Mouse (Mus musculus) midbrain, embryonic 13.5 days (tissue): ENCODE data around the gene Wscd2. TPM values are rescaled to one million over a fixed set of nuclear protein-coding genes. Genes with fewer than 3 reads are reported as not detected.

ENCODE experiments used
- ATAC-seq: fragments of 200-750 bp; cut with Nextera tagmentation; 2 replicates; pipeline ENCODE4 v1.8.0; 2017; ENCODE audit warnings: mild to moderate bottlenecking, moderate TSS enrichment, moderate library complexity
- H3K27ac ChIP-seq: fragments of 300-500 bp; sonication (generic); 2 replicates; pipeline ENCODE4 v1.5.1; 2015; ENCODE audit warnings: inconsistent platforms, mild to moderate bottlenecking, moderate library complexity
- H3K27me3 ChIP-seq: fragments of 300-500 bp; sonication (generic); 2 replicates; pipeline ENCODE4 v1.6.1; 2015; ENCODE audit warnings: mild to moderate bottlenecking, inconsistent platforms
- H3K36me3 ChIP-seq: fragments of 300-500 bp; sonication (generic); 2 replicates; pipeline ENCODE4 v1.6.1; 2015; ENCODE audit warnings: mild to moderate bottlenecking, inconsistent platforms
- H3K4me1 ChIP-seq: fragments of 300-500 bp; sonication (generic); replicated peaks from 2 replicates; pipeline ENCODE4 v1.6.1; 2015; ENCODE audit warnings: inconsistent platforms
- H3K4me2 ChIP-seq: fragments of 300-500 bp; sonication (generic); replicated peaks from 2 replicates; pipeline ENCODE4 v1.6.1; 2015; ENCODE audit warnings: moderate library complexity, mild to moderate bottlenecking, inconsistent platforms
- H3K4me3 ChIP-seq: fragments of 300-500 bp; sonication (generic); replicated peaks from 2 replicates; pipeline ENCODE4 v1.5.1; 2015; ENCODE audit warnings: mild to moderate bottlenecking, inconsistent platforms
- H3K9ac ChIP-seq: fragments of 300-500 bp; sonication (generic); replicated peaks from 2 replicates; pipeline ENCODE4 v1.6.1; 2015; ENCODE audit warnings: mild to moderate bottlenecking, inconsistent platforms
- H3K9me3 ChIP-seq: fragments of 300-500 bp; sonication (generic); 2 replicates; pipeline ENCODE4 v1.6.1; 2016; ENCODE audit warnings: mild to moderate bottlenecking, inconsistent platforms
- WGBS: fragments of 180-500 bp; shearing (Covaris S2); methylation state at CpG from one replicate; pipeline ENCODE4 v1.1.7; 2015; 5-methylcytosine and 5-hydroxymethylcytosine counted together
- polyA plus RNA-seq: library from polyadenylated mRNA; unstranded; fragments of >200 nt; fragmentation: Nextera tagmentation; extraction: Ambion mirVana; gene quantifications from 2 replicates; pipeline ENCODE4 v1.2.1, GENCODE M21; 2015

Wscd2 gene
- polyA plus RNA-seq, 1 experiment from 2014 or later, result 10.6 TPM

DNA sequence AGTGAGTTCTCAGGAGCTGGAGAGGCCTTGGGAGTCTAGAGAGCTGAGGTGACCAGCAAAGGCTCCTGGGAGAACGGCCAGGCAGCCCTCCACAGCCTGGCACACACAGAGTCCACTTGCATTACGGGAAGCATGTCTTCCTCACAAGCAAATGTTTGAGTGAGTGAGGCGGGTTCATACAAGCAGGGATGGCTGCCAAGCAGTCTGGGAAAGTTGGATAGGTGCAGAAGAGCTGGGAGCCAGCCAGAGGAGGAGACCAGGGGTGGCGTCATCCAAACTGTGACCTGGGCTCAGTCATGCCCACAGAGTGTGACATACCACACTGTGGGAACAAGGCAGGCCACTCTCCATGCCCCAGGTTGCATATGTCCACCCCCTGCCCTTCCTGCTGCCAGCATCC lies 134.9 kb downstream of the Wscd2 start:
- Histone ChIP-seq H3K4me2 (no peak overlapping the region), H3K9ac (no peak overlapping the region), H3K36me3 (no peaks in the 10 kb centered on the region), H3K4me1 (peaks cover 9% of the 10 kb centered on the region; the same call in 1 of the 2 replicates), H3K27ac (no peak overlapping the region), H3K27me3 (no peaks in the 10 kb centered on the region), H3K9me3 (no peaks in the 10 kb centered on the region), H3K4me3 (no peak overlapping the region)
- no peak for ATAC-seq
- WGBS, result 77% methylated on average over 4 of the region's 4 CpGs

DNA sequence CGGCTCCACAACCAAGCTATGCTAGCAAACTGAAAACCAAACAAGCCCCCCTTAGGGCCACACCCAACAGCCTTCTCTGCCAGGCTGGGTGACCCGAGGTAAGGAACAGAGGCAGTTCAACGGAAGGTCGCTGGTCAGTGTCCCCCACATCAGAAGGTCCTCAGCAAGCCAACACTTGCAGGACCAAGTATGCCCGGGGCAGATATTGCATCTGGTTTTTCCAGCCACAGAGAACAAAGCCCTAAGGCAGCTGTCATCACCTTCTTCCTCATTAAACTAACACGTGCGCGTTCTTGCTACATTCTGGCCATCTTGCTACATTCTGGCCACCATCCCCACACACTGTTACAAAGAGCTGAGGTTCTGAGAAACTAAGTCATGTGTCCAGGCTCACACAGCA lies 136.2 kb downstream of the Wscd2 start:
- Histone ChIP-seq H3K9me3 (no peaks in the 10 kb centered on the region), H3K4me2 (no peak overlapping the region), H3K9ac (no peak overlapping the region), H3K27me3 (no peaks in the 10 kb centered on the region), H3K36me3 (no peaks in the 10 kb centered on the region), H3K4me1 (peaks cover 9% of the 10 kb centered on the region; the same call in 1 of the 2 replicates), H3K27ac (no peak overlapping the region), H3K4me3 (no peak overlapping the region)
- no peak for ATAC-seq
- 95% methylated on average over 8 of the region's 8 CpGs for WGBS

DNA sequence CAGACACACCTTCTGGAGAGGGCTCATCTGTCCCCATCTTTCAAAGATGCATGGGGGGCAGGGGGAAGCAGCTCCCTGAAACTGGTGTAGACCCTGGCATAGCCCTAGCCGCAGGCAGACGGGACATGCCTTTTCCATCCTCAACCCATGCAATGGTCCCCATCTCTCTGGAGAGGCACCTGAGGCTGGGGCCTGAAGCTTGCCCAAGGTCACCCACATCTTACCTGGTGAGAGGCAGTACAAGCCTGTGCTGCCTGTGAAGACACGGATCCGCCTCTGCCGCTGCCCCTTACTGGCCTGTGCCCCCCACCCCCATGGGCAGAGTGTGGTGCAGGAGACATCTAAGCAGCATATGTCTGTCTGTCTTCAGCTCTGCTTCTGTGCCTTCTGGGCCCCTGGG lies 136.9 kb downstream of the Wscd2 start:
- no peak overlapping the region for H3K27ac ChIP-seq
- no peaks in the 10 kb centered on the region for H3K9me3 ChIP-seq
- no peaks in the 10 kb centered on the region for H3K36me3 ChIP-seq
- no peak overlapping the region for H3K4me2 ChIP-seq
- H3K9ac ChIP-seq, result no peak overlapping the region
- peaks cover 9% of the 10 kb centered on the region; the same call in 1 of the 2 replicates for H3K4me1 ChIP-seq
- ATAC-seq, result no peak
- no peaks in the 10 kb centered on the region for H3K27me3 ChIP-seq
- H3K4me3 ChIP-seq, result no peak overlapping the region
- WGBS, result 91% methylated on average over 5 of the region's 5 CpGs

DNA sequence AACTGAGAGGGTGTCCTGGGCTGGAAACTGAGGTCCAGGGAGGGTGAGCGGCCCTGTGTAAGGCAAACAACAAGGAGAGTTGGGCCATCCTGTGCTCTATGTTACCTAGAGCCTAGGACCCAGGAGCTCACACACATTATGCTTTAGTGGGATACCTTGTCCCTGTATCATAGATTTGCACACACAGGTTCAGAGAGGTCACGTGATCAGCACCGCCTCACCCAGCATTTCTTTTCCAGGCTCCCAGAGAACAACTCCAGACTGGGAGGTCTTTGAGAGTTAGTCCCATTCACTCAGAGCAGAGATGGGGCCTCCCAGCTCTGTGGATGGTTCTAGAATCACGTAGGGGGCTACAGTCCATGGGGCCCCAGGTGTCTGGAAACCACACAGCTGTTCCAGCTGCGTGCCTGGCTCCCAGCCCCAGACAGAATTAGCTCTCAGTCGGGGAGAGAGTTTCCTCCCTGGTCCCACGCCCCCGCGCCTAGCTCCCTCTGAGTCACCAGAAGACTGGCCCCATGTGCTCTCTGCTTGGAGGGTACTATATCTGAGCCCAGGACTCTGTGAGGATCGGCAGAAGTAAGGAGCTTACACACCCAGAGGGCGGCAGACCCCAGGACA lies 137.8 kb downstream of the Wscd2 start:
- no peak overlapping the region for H3K9ac ChIP-seq
- H3K4me3 ChIP-seq, result no peak overlapping the region
- H3K36me3 ChIP-seq, result no peaks in the 10 kb centered on the region
- WGBS, result 68% methylated on average over 11 of the region's 11 CpGs
- H3K4me1 ChIP-seq, result peaks cover 9% of the 10 kb centered on the region; the same call in 1 of the 2 replicates
- no peak for ATAC-seq
- no peaks in the 10 kb centered on the region for H3K27me3 ChIP-seq
- H3K9me3 ChIP-seq, result no peaks in the 10 kb centered on the region
- no peak overlapping the region for H3K27ac ChIP-seq
- H3K4me2 ChIP-seq, result no peak overlapping the region

DNA sequence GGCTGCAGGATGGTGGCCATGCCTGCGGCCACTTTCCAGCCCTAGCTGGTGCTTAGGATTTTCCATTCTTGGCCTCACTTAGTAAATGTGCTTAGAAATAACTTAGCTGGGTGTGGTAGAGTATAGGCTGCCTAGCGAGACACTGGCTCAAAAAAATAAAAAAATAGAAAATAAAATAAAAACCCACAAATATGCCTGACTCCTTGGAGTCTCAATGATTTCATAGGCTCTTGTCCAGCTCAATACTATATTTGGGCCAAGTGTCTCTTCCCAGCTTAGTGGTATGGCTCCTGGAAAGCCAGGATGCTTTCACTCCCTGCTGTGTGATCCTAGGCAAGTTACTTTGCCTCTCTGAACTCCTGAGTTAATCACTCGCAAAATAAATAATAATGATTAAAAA lies 139.1 kb downstream of the Wscd2 start:
- H3K9ac ChIP-seq, result no peak overlapping the region
- no peak overlapping the region for H3K4me2 ChIP-seq
- no peak overlapping the region for H3K27ac ChIP-seq
- no peaks in the 10 kb centered on the region for H3K4me1 ChIP-seq
- H3K9me3 ChIP-seq, result no peaks in the 10 kb centered on the region
- WGBS, result 83% methylated on average over 3 of the region's 3 CpGs
- no peaks in the 10 kb centered on the region for H3K36me3 ChIP-seq
- H3K4me3 ChIP-seq, result no peak overlapping the region
- H3K27me3 ChIP-seq, result no peaks in the 10 kb centered on the region
- no peak for ATAC-seq

DNA sequence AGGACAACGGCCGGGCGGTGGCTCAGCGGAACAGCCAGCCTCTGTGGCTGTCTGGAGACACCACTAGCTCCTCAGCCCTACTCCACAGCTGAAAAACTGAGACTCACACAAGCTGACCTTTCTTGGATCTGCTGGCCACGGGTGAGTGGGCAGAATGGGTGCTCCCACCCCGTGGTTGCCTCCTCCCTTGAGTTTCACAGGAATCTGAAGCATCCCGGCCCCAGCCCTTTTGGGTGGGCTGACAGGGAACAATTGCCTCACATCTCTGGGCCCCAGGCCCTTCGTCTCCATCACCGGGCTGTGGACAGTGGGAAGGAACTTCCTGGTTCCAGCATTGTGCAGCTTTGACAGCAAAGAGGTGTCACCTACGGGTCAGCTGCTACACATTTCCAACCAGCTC lies 140.0 kb downstream of the Wscd2 start:
- H3K27ac ChIP-seq, result no peak overlapping the region
- WGBS, result 72% methylated on average over 10 of the region's 10 CpGs
- H3K4me3 ChIP-seq, result no peak overlapping the region
- H3K36me3 ChIP-seq, result no peaks in the 10 kb centered on the region
- no peak overlapping the region for H3K4me2 ChIP-seq
- ATAC-seq, result no peak
- no peaks in the 10 kb centered on the region for H3K27me3 ChIP-seq
- no peak overlapping the region for H3K9ac ChIP-seq
- no peaks in the 10 kb centered on the region for H3K4me1 ChIP-seq
- no peaks in the 10 kb centered on the region for H3K9me3 ChIP-seq

DNA sequence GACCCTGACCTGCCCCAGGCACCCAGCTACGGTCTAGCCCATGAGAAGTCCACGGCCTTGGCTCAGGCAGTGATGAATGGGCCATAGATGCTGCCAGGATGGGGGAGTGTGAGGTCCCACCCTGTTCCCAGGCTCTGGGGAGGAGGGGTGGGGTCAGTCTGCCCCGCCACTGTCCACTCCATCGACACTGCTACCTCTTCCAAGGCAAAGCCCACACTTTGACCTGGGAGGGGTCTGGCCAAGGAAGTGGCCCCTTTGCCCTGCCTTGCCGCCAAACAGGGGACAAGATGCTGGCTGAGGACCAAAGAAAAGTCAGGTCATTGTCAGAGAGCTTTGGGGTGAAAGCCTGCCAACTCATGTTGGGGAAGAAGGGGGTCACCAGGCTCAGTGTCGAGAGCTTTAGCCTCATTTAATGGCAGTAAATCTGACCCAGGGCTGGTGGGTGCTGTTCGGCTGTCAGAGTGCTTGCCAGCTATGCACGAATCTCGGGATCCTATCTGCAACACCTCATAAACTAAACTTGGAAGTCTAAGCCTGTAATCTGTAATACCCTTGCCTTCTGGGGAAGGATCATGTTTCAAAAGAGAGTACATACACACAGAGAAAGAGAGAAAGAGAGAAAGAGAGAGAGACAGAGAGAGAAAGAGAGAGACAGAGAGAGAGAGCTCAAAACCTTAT lies 143.0 kb downstream of the Wscd2 start:
- no peaks in the 10 kb centered on the region for H3K9me3 ChIP-seq
- no peak overlapping the region for H3K9ac ChIP-seq
- H3K36me3 ChIP-seq, result no peaks in the 10 kb centered on the region
- no peak overlapping the region for H3K4me2 ChIP-seq
- H3K27me3 ChIP-seq, result 0 out of 2 replicates have a peak, but pooled peaks cover 3% of the 10 kb centered on the region
- H3K4me3 ChIP-seq, result no peak overlapping the region
- H3K27ac ChIP-seq, result no peak overlapping the region
- no peaks in the 10 kb centered on the region for H3K4me1 ChIP-seq
- no peak for ATAC-seq
- 76% methylated on average over 9 of the region's 9 CpGs for WGBS

DNA sequence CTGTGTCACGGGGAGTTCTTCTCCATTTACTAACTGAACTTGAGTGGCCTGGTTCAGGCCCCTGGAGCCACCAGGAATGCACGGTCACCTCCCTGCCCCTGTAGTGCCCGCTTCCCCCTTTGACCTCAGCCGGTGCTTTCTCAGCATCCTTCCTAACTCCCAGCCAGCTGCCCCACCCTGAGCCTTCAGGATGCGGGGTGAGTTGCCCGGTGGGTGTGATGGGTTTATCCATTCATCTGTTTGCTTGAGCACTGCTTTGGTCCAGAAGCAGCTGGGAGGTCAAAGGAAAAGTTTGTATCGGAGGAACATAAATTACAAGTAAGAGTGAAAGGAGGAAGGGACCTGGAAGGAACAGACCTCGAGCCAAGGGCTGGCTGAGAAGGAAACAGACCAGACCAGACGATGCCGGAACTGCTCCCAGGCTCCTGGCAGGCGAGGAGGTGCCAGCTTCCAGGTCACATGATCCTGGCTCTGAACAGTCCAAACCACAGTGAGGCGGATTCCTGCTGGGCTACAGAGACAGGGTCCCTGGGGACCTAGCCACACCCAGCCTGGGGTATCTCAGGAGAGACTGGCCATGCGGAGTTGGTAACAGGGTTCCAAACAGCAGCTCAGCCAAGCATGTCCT lies 144.0 kb downstream of the Wscd2 start:
- H3K4me2 ChIP-seq, result no peak overlapping the region
- WGBS, result 69% methylated on average over 13 of the region's 13 CpGs
- 0 out of 2 replicates have a peak, but pooled peaks cover 3% of the 10 kb centered on the region for H3K27me3 ChIP-seq
- H3K9ac ChIP-seq, result no peak overlapping the region
- no peaks in the 10 kb centered on the region for H3K4me1 ChIP-seq
- no peaks in the 10 kb centered on the region for H3K9me3 ChIP-seq
- H3K4me3 ChIP-seq, result no peak overlapping the region
- H3K27ac ChIP-seq, result no peak overlapping the region
- no peak for ATAC-seq
- no peaks in the 10 kb centered on the region for H3K36me3 ChIP-seq

DNA sequence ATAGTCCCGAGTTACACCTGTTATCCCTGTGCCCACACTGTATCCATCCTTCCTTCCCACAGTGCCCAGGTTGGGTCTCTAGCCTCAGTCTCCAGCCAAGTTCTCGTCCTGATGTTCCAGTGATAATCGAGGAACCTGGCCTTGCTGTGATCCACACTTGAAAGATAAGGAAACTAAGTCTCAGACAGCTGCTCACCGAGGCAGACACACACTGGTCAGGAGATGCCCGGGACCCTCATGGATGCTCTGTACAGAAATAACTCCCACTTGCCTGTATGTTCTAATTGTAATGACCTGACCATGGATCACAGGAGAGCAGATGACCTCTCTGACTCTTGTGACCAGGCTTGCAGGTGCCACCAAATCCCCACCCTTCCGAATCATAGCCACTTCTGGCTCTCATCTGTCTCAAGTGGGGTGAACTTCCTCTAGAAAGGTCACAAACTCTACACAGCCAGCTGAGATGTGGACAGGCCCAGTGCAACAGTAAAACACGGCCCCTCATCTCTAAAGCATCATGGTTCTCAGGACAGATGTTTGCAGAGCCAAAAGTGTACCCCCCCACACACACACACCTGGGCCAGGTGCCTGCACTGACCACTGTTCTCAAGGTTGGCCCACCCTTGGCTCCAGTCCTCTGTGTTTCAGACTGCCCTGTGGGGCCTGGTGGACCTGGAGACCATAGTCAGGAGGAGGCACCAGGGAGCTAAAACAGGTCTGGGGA lies 144.9 kb downstream of the Wscd2 start:
- ATAC-seq, result no peak
- 86% methylated on average over 7 of the region's 7 CpGs for WGBS

DNA sequence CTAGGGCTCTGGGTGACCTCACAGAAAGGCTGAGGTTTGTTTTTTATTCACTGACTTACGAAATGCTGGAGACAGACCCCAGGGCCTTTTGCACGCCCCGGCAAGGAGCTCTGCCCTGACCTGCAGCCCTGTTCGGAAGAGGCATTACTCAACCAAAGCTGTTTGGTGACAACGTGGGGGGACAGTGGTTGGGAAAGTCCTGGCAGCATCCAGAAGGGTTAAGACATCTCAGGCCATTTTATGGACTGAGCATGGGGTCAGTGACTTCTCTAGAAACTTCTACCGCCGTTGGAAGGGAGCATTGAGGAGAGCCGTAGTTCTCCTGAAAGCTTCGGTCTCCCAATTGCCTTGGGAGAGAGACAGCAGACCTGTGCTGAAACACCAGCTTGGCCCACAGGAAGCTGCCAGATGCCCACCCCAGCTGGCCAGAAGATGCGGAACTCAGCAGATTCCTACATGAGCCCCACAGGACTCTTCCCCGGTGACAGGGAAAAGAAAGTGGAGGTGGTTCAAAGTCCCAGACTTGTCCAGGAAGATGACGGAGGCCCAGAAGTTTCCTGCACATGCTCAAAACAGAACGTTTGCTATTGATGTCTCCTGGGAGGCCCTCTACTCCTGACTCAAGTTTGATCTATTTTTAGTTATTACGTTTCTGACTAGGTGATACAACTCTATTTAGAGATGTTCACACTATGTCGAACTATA lies 145.9 kb downstream of the Wscd2 start:
- H3K9ac ChIP-seq, result no peak overlapping the region
- no peaks in the 10 kb centered on the region for H3K36me3 ChIP-seq
- no peaks in the 10 kb centered on the region for H3K4me1 ChIP-seq
- H3K4me3 ChIP-seq, result no peak overlapping the region
- WGBS, result 85% methylated on average over 15 of the region's 15 CpGs
- no peak for ATAC-seq
- H3K4me2 ChIP-seq, result no peak overlapping the region
- H3K9me3 ChIP-seq, result no peaks in the 10 kb centered on the region
- no peak overlapping the region for H3K27ac ChIP-seq
- H3K27me3 ChIP-seq, result 0 out of 2 replicates have a peak, but pooled peaks cover 3% of the 10 kb centered on the region

More for the DNA sequence above, 144.9 kb downstream of the Wscd2 start:
- H3K9ac ChIP-seq, result no peak overlapping the region
- no peaks in the 10 kb centered on the region for H3K4me1 ChIP-seq
- no peak overlapping the region for H3K27ac ChIP-seq
- no peak overlapping the region for H3K4me3 ChIP-seq
- no peaks in the 10 kb centered on the region for H3K9me3 ChIP-seq
- no peak overlapping the region for H3K4me2 ChIP-seq
- H3K36me3 ChIP-seq, result no peaks in the 10 kb centered on the region
- 0 out of 2 replicates have a peak, but pooled peaks cover 3% of the 10 kb centered on the region for H3K27me3 ChIP-seq

DNA sequence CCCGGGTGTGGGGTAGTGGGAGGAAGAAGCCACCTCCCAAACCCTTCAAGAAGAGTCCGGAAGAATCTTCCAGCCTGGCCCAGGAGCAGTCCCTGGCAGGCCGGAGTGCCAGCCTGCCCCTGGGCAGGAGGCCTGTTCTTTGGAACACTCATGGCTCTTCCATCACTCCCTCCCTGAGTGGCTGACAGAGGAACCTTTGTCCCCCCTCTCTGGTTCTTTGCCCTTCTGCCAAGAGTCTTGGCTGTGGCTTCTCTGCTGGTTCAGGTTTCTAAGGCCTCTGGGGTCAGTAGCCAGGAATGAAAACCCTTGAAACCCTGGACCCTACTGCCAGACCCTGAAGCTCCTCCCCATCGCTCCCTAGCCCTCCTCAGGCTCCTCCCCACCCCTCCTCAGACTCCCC lies 147.5 kb downstream of the Wscd2 start:
- no peaks in the 10 kb centered on the region for H3K9me3 ChIP-seq
- no peak for ATAC-seq
- H3K4me2 ChIP-seq, result no peak overlapping the region
- H3K4me1 ChIP-seq, result no peaks in the 10 kb centered on the region
- no peak overlapping the region for H3K27ac ChIP-seq
- no peak overlapping the region for H3K4me3 ChIP-seq
- H3K9ac ChIP-seq, result no peak overlapping the region
- 93% methylated on average over 4 of the region's 4 CpGs for WGBS
- no peaks in the 10 kb centered on the region for H3K36me3 ChIP-seq
- H3K27me3 ChIP-seq, result 0 out of 2 replicates have a peak, but pooled peaks cover 3% of the 10 kb centered on the region
